Mouse (Mus musculus) midbrain, embryonic 14.5 days (tissue): ENCODE data around the gene A030003K21Rik. TPM values are rescaled to one million over a fixed set of nuclear protein-coding genes. Genes with fewer than 3 reads are reported as not detected.
A peak's percentile ranks its signal among the peaks of the same experiment; 100 is the strongest.
"Not testable (repeated sequence)": the region's sequence is repeated elsewhere in the genome, so short reads cannot be mapped to it uniquely, and the experiment has no call there.

Experiments
- ATAC-seq: fragments of 200-750 bp; cut with Nextera tagmentation; 2 replicates; pipeline ENCODE4 v1.8.0; 2017; ENCODE audit warnings: moderate number of reproducible peaks, moderate library complexity; ENCODE audit not compliant: low FRiP score, low TSS enrichment
- DNase-seq: peaks from one replicate; pipeline ENCODE4 v3.0.0-alpha.2; 2015
- H3K27ac ChIP-seq: fragments of 300-500 bp; sonication (generic); replicated peaks from 2 replicates; pipeline ENCODE4 v1.5.1; 2014; ENCODE audit warnings: mild to moderate bottlenecking, low read depth, low read length, moderate library complexity
- H3K27me3 ChIP-seq: fragments of 300-500 bp; sonication (generic); 2 replicates; pipeline ENCODE4 v1.6.1; 2014; ENCODE audit warnings: low read length, control low read depth, mixed read lengths; ENCODE audit not compliant: control insufficient read depth, insufficient read depth
- H3K36me3 ChIP-seq: fragments of 300-500 bp; sonication (generic); 2 replicates; pipeline ENCODE4 v1.6.1; 2014; ENCODE audit warnings: low read length, control low read depth; ENCODE audit not compliant: control insufficient read depth, insufficient read depth
- H3K4me1 ChIP-seq: fragments of 300-500 bp; sonication (generic); 2 replicates; pipeline ENCODE4 v1.6.1; 2014; ENCODE audit warnings: mild to moderate bottlenecking, antibody characterized with exemption, low read length, control low read depth; ENCODE audit not compliant: control insufficient read depth, insufficient read depth
- H3K4me2 ChIP-seq: fragments of 300-500 bp; sonication (generic); 2 replicates; pipeline ENCODE4 v1.6.1; 2014; ENCODE audit warnings: mild to moderate bottlenecking, low read length, moderate library complexity
- H3K4me3 ChIP-seq: fragments of 300-500 bp; sonication (generic); replicated peaks from 2 replicates; pipeline ENCODE4 v1.5.1; 2014; ENCODE audit warnings: low read depth, low read length
- H3K9ac ChIP-seq: fragments of 300-500 bp; sonication (generic); replicated peaks from 2 replicates; pipeline ENCODE4 v1.6.1; 2014; ENCODE audit warnings: mild to moderate bottlenecking, low read length, moderate library complexity
- H3K9me3 ChIP-seq: fragments of 300-500 bp; sonication (generic); 2 replicates; pipeline ENCODE4 v1.6.1; 2016; ENCODE audit warnings: low read length, control low read depth, mixed read lengths; ENCODE audit not compliant: control insufficient read depth
- WGBS: fragments of 180-500 bp; shearing (Covaris S2); extraction: QIAGEN DNeasy Blood & Tissue Kit; methylation state at CpG from one replicate; pipeline ENCODE4 v1.1.7; 2014; 5-methylcytosine and 5-hydroxymethylcytosine counted together
- polyA plus RNA-seq: library from polyadenylated mRNA; unstranded; fragments of >200 nt; fragmentation: Nextera tagmentation; extraction: Ambion mirVana; gene quantifications from 2 replicates; pipeline ENCODE4 v1.2.1, GENCODE M21; 2014

Gene A030003K21Rik
- not detected in 2 replicates for polyA plus RNA-seq

GRCm38 (mm10) chr1:82943295-82943694 lies at the start of gene A030003K21Rik:
TSS of gene A030003K21Rik (minus strand) at chr1:82943388.
- not testable (repeated sequence) for H3K27ac ChIP-seq, H3K4me3 ChIP-seq, H3K9ac ChIP-seq, ATAC-seq, H3K4me1 ChIP-seq, DNase-seq, H3K4me2 ChIP-seq, H3K9me3 ChIP-seq, H3K36me3 ChIP-seq, H3K27me3 ChIP-seq
- no CpG with 5 or more reads among the region's 6 CpGs for WGBS

GRCm38 (mm10) chr1:82992093-82992492 lies 48.9 kb upstream of the A030003K21Rik start:
- DNase-seq (no peak), ATAC-seq (no peak)
- no peaks in the 10 kb centered on the region for H3K4me1 ChIP-seq
- H3K4me3 ChIP-seq: no peak overlapping the region
- H3K4me2 ChIP-seq: no peak overlapping the region
- no peaks in the 10 kb centered on the region for H3K36me3 ChIP-seq
- no peak overlapping the region for H3K27ac ChIP-seq
- no peak overlapping the region for H3K9ac ChIP-seq
- no peaks in the 10 kb centered on the region for H3K27me3 ChIP-seq
- 89% methylated on average over 6 of the region's 6 CpGs for WGBS
- H3K9me3 ChIP-seq: no peaks in the 10 kb centered on the region

GRCm38 (mm10) chr1:82991596-82991995 lies 48.4 kb upstream of the A030003K21Rik start:
- WGBS: 84% methylated on average over 3 of the region's 3 CpGs
- Histone ChIP-seq H3K4me1 (no peaks in the 10 kb centered on the region), H3K9me3 (no peaks in the 10 kb centered on the region), H3K36me3 (no peaks in the 10 kb centered on the region), H3K4me2 (no peak overlapping the region), H3K27me3 (no peaks in the 10 kb centered on the region), H3K27ac (no peak overlapping the region), H3K4me3 (no peak overlapping the region), H3K9ac (no peak overlapping the region)
- no peak for ATAC-seq
- no peak for DNase-seq

- ATAC-seq: no peak
- Histone ChIP-seq H3K36me3 (no peaks in the 10 kb centered on the region), H3K9ac (no peak overlapping the region), H3K4me1 (no peaks in the 10 kb centered on the region), H3K9me3 (no peaks in the 10 kb centered on the region), H3K27ac (no peak overlapping the region), H3K27me3 (no peaks in the 10 kb centered on the region), H3K4me2 (no peak overlapping the region), H3K4me3 (no peak overlapping the region)
- DNase-seq: no peak
- WGBS: 73% methylated on average over 4 of the region's 4 CpGs
Observed at GRCm38 (mm10) chr1:82991062-82991461, 47.9 kb upstream of the A030003K21Rik start.

DNA sequence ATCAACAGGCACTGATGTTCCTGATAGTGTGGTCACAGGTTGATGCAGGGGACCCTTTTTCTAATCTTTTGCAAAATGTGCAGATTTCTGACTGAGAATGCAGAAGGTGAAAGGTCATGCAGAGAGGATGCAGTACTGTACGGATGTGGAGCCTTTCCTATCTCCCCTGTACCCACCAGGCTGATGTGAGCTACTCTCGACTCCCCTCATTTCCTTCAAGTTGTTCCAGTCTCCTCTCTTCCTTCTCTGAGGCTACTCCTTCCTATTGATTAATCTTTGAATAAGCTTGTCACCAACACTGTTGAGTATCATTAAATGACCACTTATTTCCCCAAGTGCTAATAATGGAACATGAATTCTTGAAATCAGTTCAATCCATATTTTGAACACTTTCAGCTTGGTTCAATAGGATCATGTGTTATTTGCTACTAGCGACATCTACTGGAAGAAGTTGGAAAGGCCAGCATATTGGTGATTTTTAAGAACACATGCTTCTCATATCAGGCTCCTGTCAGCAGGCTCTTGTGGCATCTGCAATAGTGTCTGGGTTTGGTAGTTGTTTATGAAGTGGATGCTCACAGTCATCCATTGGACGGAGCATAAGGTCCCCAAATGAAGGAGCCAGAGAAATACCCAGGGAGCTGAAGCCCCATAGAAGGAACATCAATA lies 44.5 kb upstream of the A030003K21Rik start:
- H3K27ac ChIP-seq: no peak overlapping the region
- peak; percentile 89 for DNase-seq
- no peak overlapping the region for H3K9ac ChIP-seq
- no peak overlapping the region for H3K4me3 ChIP-seq
- no peaks in the 10 kb centered on the region for H3K4me1 ChIP-seq
- no peaks in the 10 kb centered on the region for H3K27me3 ChIP-seq
- WGBS: 36% methylated on average over 4 of the region's 4 CpGs
- ATAC-seq: no peak
- no peak overlapping the region for H3K4me2 ChIP-seq
- no peaks in the 10 kb centered on the region for H3K9me3 ChIP-seq
- no peaks in the 10 kb centered on the region for H3K36me3 ChIP-seq

- Histone ChIP-seq H3K36me3 (no peaks in the 10 kb centered on the region), H3K27me3 (no peaks in the 10 kb centered on the region), H3K4me3 (no peak overlapping the region), H3K9ac (no peak overlapping the region), H3K9me3 (no peaks in the 10 kb centered on the region), H3K4me1 (no peaks in the 10 kb centered on the region), H3K27ac (no peak overlapping the region), H3K4me2 (no peak overlapping the region)
- WGBS: 94% methylated on average over 6 of the region's 6 CpGs
- no peak for DNase-seq
- ATAC-seq: no peak
Observed at GRCm38 (mm10) chr1:82986738-82987137, 43.5 kb upstream of the A030003K21Rik start.

GRCm38 (mm10) chr1:82977840-82978239 lies 34.7 kb upstream of the A030003K21Rik start:
- ATAC-seq (no peak), DNase-seq (no peak)
- Histone ChIP-seq H3K4me3 (no peak overlapping the region), H3K4me1 (no peaks in the 10 kb centered on the region), H3K9ac (no peak overlapping the region), H3K36me3 (no peaks in the 10 kb centered on the region), H3K4me2 (no peak overlapping the region), H3K27me3 (no peaks in the 10 kb centered on the region), H3K27ac (no peak overlapping the region), H3K9me3 (no peaks in the 10 kb centered on the region)

GRCm38 (mm10) chr1:82975750-82976149 lies 32.6 kb upstream of the A030003K21Rik start:
- H3K4me1 ChIP-seq: no peaks in the 10 kb centered on the region
- no peaks in the 10 kb centered on the region for H3K36me3 ChIP-seq
- 93% methylated on average over 5 of the region's 5 CpGs for WGBS

DNA sequence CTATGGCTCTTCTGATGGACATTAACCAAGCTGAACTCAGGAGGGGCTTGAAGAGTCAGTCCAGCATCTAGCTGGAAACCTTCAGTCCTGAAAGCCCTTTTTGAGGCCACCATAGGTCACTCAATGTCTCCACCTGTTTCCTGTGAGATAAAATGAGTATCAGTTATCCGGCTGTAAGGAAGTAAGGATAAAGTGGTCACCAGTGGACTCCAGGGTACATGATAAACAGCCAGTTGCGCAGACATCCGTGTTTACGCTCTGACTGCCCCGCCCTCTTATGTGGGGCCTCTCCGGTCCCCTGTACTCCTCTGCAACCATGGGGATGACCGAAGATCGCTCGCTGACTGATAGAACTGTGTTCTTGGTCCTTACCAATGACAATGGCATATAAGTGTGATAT lies 31.2 kb upstream of the A030003K21Rik start:
- H3K4me1 ChIP-seq: no peaks in the 10 kb centered on the region
- no peak overlapping the region for H3K4me2 ChIP-seq
- H3K9me3 ChIP-seq: no peaks in the 10 kb centered on the region
- no peaks in the 10 kb centered on the region for H3K27me3 ChIP-seq
- no peaks in the 10 kb centered on the region for H3K36me3 ChIP-seq
- DNase-seq: no peak
- no peak overlapping the region for H3K9ac ChIP-seq
- ATAC-seq: no peak
- 95% methylated on average over 9 of the region's 9 CpGs for WGBS
- H3K27ac ChIP-seq: no peak overlapping the region
- no peak overlapping the region for H3K4me3 ChIP-seq

More at GRCm38 (mm10) chr1:82975750-82976149, 32.6 kb upstream of the A030003K21Rik start:
- H3K9ac ChIP-seq: no peak overlapping the region
- no peak for DNase-seq
- H3K4me2 ChIP-seq: no peak overlapping the region
- H3K27me3 ChIP-seq: no peaks in the 10 kb centered on the region
- no peak overlapping the region for H3K4me3 ChIP-seq
- no peaks in the 10 kb centered on the region for H3K9me3 ChIP-seq
- no peak for ATAC-seq
- no peak overlapping the region for H3K27ac ChIP-seq
